Mouse (Mus musculus) embryonic facial prominence, embryonic 15.5 days (tissue): ENCODE results near the gene Armc10. TPM values are rescaled to one million over a fixed set of nuclear protein-coding genes. Genes with fewer than 3 reads are reported as not detected.
A peak's percentile ranks its signal among the peaks of the same experiment; 100 is the strongest.
"Not testable (repeated sequence)": the region's sequence is repeated elsewhere in the genome, so short reads cannot be mapped to it uniquely, and the experiment has no call there.

Experiments used
- ATAC-seq: fragments of 200-750 bp; cut with Nextera tagmentation; 2 replicates; pipeline ENCODE4 v1.8.0; 2017; ENCODE audit warnings: low read depth, moderate TSS enrichment; ENCODE audit not compliant: insufficient number of reproducible peaks, low FRiP score, low TSS enrichment
- H3K27ac ChIP-seq: fragments of 300-500 bp; sonication (generic); replicated peaks from 2 replicates; pipeline ENCODE4 v1.5.1; 2015; ENCODE audit warnings: mild to moderate bottlenecking, inconsistent platforms
- H3K27me3 ChIP-seq: fragments of 300-500 bp; sonication (generic); 2 replicates; pipeline ENCODE4 v1.6.1; 2015; ENCODE audit warnings: inconsistent platforms
- H3K36me3 ChIP-seq: fragments of 300-500 bp; sonication (generic); 2 replicates; pipeline ENCODE4 v1.6.1; 2015; ENCODE audit warnings: mild to moderate bottlenecking, inconsistent platforms
- H3K4me1 ChIP-seq: fragments of 300-500 bp; sonication (generic); 2 replicates; pipeline ENCODE4 v1.6.1; 2015; ENCODE audit warnings: inconsistent platforms
- H3K4me2 ChIP-seq: fragments of 300-500 bp; sonication (generic); replicated peaks from 2 replicates; pipeline ENCODE4 v1.6.1; 2015; ENCODE audit warnings: mild to moderate bottlenecking, inconsistent platforms
- H3K4me3 ChIP-seq: fragments of 300-500 bp; sonication (generic); replicated peaks from 2 replicates; pipeline ENCODE4 v1.5.1; 2015; ENCODE audit warnings: mild to moderate bottlenecking, inconsistent platforms
- H3K9ac ChIP-seq: fragments of 300-500 bp; sonication (generic); 2 replicates; pipeline ENCODE4 v1.6.1; 2015; ENCODE audit warnings: inconsistent platforms
- H3K9me3 ChIP-seq: fragments of 300-500 bp; sonication (generic); replicated peaks from 2 replicates; pipeline ENCODE4 v1.6.1; 2016; ENCODE audit warnings: inconsistent platforms
- WGBS: fragments of 180-500 bp; shearing (Covaris S2); methylation state at CpG from one replicate; pipeline ENCODE4 v1.1.7; 2015; 5-methylcytosine and 5-hydroxymethylcytosine counted together
- polyA plus RNA-seq: library from polyadenylated mRNA; unstranded; fragments of >200 nt; fragmentation: Nextera tagmentation; extraction: Ambion mirVana; gene quantifications from 2 replicates; pipeline ENCODE4 v1.2.1, GENCODE M21; 2015

Gene Armc10
- polyA plus RNA-seq, 1 experiment from 2014 or later = 36.9 TPM

GRCm38 (mm10) chr5:21687042-21687441 is 41.4 kb downstream of the Armc10 start:
- H3K27me3 ChIP-seq = no peaks in the 10 kb centered on the region
- H3K27ac ChIP-seq = no peak overlapping the region
- no peak overlapping the region for H3K9ac ChIP-seq
- no peaks in the 10 kb centered on the region for H3K9me3 ChIP-seq
- WGBS = 63% methylated on average over 4 of the region's 4 CpGs
- H3K4me2 ChIP-seq = no peak overlapping the region
- no peak for ATAC-seq
- H3K4me3 ChIP-seq = no peak overlapping the region
- H3K4me1 ChIP-seq = no peaks in the 10 kb centered on the region
- H3K36me3 ChIP-seq = no peaks in the 10 kb centered on the region

- no peak overlapping the region for H3K4me3 ChIP-seq
- H3K9ac ChIP-seq = no peak overlapping the region
- 95% methylated on average over 5 of the region's 5 CpGs for WGBS
- H3K9me3 ChIP-seq = no peaks in the 10 kb centered on the region
- H3K27me3 ChIP-seq = no peaks in the 10 kb centered on the region
- H3K4me2 ChIP-seq = no peak overlapping the region
- no peaks in the 10 kb centered on the region for H3K36me3 ChIP-seq
- no peaks in the 10 kb centered on the region for H3K4me1 ChIP-seq
- no peak for ATAC-seq
- no peak overlapping the region for H3K27ac ChIP-seq
These were observed 46.6 kb downstream of the Armc10 start for GRCm38 (mm10) chr5:21692230-21692629.

GRCm38 (mm10) chr5:21693372-21693870 is 47.8 kb downstream of the Armc10 start:
- 71% methylated on average over 3 of the region's 3 CpGs for WGBS
- no peak overlapping the region for H3K9ac ChIP-seq
- no peak overlapping the region for H3K27ac ChIP-seq
- H3K36me3 ChIP-seq = no peaks in the 10 kb centered on the region
- no peak overlapping the region for H3K4me2 ChIP-seq
- no peak overlapping the region for H3K4me3 ChIP-seq
- H3K4me1 ChIP-seq = no peaks in the 10 kb centered on the region
- no peaks in the 10 kb centered on the region for H3K9me3 ChIP-seq
- H3K27me3 ChIP-seq = no peaks in the 10 kb centered on the region
- ATAC-seq = no peak

- H3K27ac ChIP-seq = no peak overlapping the region
- H3K4me2 ChIP-seq = no peak overlapping the region
- ATAC-seq = no peak
- no peaks in the 10 kb centered on the region for H3K36me3 ChIP-seq
- no peaks in the 10 kb centered on the region for H3K27me3 ChIP-seq
- WGBS = 87% methylated on average over 3 of the region's 3 CpGs
- H3K4me3 ChIP-seq = no peak overlapping the region
- H3K9ac ChIP-seq = no peak overlapping the region
- no peaks in the 10 kb centered on the region for H3K9me3 ChIP-seq
- no peaks in the 10 kb centered on the region for H3K4me1 ChIP-seq
These were observed 49.4 kb downstream of the Armc10 start for GRCm38 (mm10) chr5:21694854-21695490.

- ATAC-seq, H3K9ac ChIP-seq, H3K4me1 ChIP-seq, H3K4me3 ChIP-seq, H3K4me2 ChIP-seq, H3K27me3 ChIP-seq, H3K9me3 ChIP-seq, H3K27ac ChIP-seq, H3K36me3 ChIP-seq: not testable (repeated sequence)
- WGBS = 85% methylated on average over 3 of the region's 3 CpGs
These were observed 53.9 kb downstream of the Armc10 start for GRCm38 (mm10) chr5:21699555-21699954.

- peak overlapping the region; percentile 63 for H3K4me2 ChIP-seq
- H3K27ac ChIP-seq = no peak overlapping the region
- no peaks in the 10 kb centered on the region for H3K4me1 ChIP-seq
- 13% methylated on average over 10 of the region's 10 CpGs for WGBS
- no peaks in the 10 kb centered on the region for H3K27me3 ChIP-seq
- no peaks in the 10 kb centered on the region for H3K9me3 ChIP-seq
- ATAC-seq = no peak
- H3K36me3 ChIP-seq = no peaks in the 10 kb centered on the region
- no peak overlapping the region for H3K9ac ChIP-seq
- peak overlapping the region; percentile 70 for H3K4me3 ChIP-seq
These were observed 54.7 kb downstream of the Armc10 start for GRCm38 (mm10) chr5:21700272-21700821.

DNA sequence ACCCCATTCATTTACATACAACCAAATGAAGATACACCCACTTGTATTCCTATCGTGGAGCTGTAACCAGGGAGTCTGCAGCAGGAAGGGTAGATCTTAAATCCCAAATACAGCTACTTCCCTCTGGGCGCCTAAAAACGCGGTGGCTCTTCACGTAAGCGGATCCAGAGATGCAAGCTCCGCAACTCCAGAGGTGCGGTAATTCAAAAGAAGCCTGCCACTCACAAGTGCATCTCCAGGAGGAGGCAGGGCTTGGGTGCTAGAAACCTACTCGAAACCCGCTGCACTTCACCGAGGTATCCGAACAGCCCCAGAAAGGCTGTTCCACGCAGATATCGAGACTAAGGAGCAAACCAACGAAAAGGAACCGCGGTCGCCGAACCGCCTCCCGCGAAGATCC is 55.3 kb downstream of the Armc10 start:
- Histone ChIP-seq H3K9ac (peak overlapping the region; percentile 23), H3K4me3 (peak overlapping the region; percentile 70), H3K36me3 (no peaks in the 10 kb centered on the region), H3K27ac (0 out of 2 replicates have a peak overlapping the region, but pooled peaks have one; percentile 95), H3K4me1 (no peaks in the 10 kb centered on the region), H3K9me3 (no peaks in the 10 kb centered on the region), H3K27me3 (no peaks in the 10 kb centered on the region), H3K4me2 (peak overlapping the region; percentile 63)
- WGBS = under 1% methylated on average over 22 of the region's 22 CpGs
- ATAC-seq = peak; percentile 1; the same call in 1 of the 2 replicates

- under 1% methylated on average over 57 of the region's 59 CpGs for WGBS
- Histone ChIP-seq H3K27ac (peak within 1 kb of the TSS; percentile 95), H3K9ac (peak within 1 kb of the TSS; percentile 80), H3K9me3 (no peaks in the 10 kb centered on the region), H3K4me2 (peak within 1 kb of the TSS; percentile 63), H3K36me3 (no peaks in the 10 kb centered on the region), H3K4me3 (peak within 1 kb of the TSS; percentile 70), H3K4me1 (no peaks in the 10 kb centered on the region), H3K27me3 (no peaks in the 10 kb centered on the region)
- ATAC-seq = peak; percentile 99
These were observed 55.9 kb downstream of the Armc10 start, which contains the start of gene Napepld for GRCm38 (mm10) chr5:21701351-21702008. Gene Napepld, minus strand, starts transcription at chr5:21701396.

DNA sequence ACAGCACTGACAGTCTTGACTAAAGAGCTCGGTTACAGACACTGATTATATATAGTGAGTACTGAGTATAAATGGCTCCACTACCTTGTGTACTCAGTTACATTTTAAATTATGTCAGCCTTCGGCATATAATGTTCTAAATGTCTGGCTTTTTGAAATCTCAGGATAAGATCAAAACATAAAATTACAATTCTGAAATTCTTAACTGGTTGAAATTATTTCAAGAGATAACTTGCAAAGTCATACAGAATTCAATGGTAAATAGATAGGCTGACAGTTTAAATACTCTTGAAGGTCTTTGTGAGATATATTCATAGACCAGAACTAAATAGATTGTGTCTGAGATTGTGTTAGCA is 56.4 kb downstream of the Armc10 start:
- peak overlapping the region; percentile 80 for H3K9ac ChIP-seq
- WGBS = 48% methylated on average over 2 of the region's 2 CpGs
- peak overlapping the region; percentile 70 for H3K4me3 ChIP-seq
- H3K4me2 ChIP-seq = peak overlapping the region; percentile 63
- no peaks in the 10 kb centered on the region for H3K4me1 ChIP-seq
- no peak for ATAC-seq
- no peaks in the 10 kb centered on the region for H3K36me3 ChIP-seq
- no peaks in the 10 kb centered on the region for H3K27me3 ChIP-seq
- H3K9me3 ChIP-seq = no peaks in the 10 kb centered on the region
- H3K27ac ChIP-seq = peak overlapping the region; percentile 95

- H3K27ac ChIP-seq = no peak overlapping the region
- ATAC-seq = no peak
- H3K27me3 ChIP-seq = no peaks in the 10 kb centered on the region
- 79% methylated on average over 6 of the region's 6 CpGs for WGBS
- no peak overlapping the region for H3K9ac ChIP-seq
- no peaks in the 10 kb centered on the region for H3K9me3 ChIP-seq
- H3K4me3 ChIP-seq = no peak overlapping the region
- no peak overlapping the region for H3K4me2 ChIP-seq
- H3K36me3 ChIP-seq = no peaks in the 10 kb centered on the region
- H3K4me1 ChIP-seq = no peaks in the 10 kb centered on the region
These were observed 57.4 kb downstream of the Armc10 start for GRCm38 (mm10) chr5:21702873-21703475.

DNA sequence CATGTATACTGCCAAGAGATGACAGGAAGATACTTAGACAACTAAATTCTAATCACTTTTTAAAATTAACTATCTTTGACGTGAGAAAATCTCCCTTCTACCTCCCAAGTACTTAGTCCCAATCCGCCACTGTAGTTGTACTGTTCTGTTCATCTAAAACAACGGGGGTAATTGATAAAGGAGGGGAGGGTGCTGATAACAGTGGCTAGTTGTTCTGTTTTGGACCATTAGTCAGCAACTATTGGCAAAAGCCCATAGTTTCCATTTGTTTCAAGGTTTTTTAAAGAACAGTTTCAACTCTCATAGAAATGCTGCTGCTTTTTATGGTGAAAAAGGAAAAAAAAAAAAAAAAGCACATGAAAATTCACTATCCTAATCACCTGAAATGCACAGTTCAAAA is 58.1 kb downstream of the Armc10 start:
- H3K27me3 ChIP-seq = no peaks in the 10 kb centered on the region
- H3K9me3 ChIP-seq = no peaks in the 10 kb centered on the region
- no peak overlapping the region for H3K9ac ChIP-seq
- H3K36me3 ChIP-seq = no peaks in the 10 kb centered on the region
- H3K4me1 ChIP-seq = no peaks in the 10 kb centered on the region
- H3K4me2 ChIP-seq = no peak overlapping the region
- no peak overlapping the region for H3K4me3 ChIP-seq
- WGBS = 63% methylated on average over 3 of the region's 3 CpGs
- ATAC-seq = no peak
- H3K27ac ChIP-seq = no peak overlapping the region
